Mouse (Mus musculus) embryo, embryonic 10 days (tissue): Measurements from ENCODE around the gene Neurog3.

Source experiments
- DNase-seq: peaks from one replicate; pipeline ENCODE4 v3.0.0-alpha.2; 2015; ENCODE audit warnings: low spot score

The Neurog3 gene

DNA sequence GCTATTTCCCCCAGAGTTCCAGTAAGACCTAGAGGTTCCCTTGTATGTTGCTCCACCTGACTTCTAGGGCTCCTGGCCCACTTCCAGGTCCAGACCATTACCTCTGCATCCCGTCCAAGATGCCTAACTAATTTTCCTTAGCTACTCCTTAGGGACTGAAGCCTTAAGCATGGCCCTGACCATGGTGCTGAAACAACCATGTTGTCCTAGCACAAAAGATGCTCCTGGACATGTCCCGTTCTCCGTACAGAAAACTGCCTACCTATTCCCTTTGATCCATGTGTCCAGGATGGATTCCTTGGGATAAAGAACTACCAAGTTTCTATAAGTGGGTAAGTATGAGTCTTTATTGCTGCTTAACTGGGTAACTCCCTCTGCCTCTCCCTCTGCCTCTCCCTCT, 5.2 kb downstream of the Neurog3 start:
- DNase-seq = peak; percentile 90

DNA sequence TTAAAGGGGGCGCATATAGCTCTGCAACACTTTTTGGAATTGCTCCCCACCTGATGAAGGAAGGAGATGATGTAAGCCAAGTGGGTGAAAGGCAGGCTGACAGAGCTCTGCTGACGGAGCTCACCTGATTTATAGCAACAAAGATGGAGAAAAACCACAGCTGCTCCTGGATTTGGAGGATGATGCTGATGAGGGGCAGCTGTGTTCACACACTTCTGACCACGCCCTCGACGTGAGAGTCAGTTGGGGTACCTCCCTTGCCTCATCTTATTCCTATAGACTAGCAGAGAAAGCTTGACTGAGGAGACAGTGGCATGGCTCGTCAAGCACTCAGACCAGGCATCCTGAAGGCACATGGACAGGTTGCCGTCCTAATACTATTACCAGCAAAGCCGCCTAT, 10.9 kb downstream of the Neurog3 start, which contains the start of gene Fam241b:
Fam241b (minus strand) TSS at position 101 of the 400 bp plus-strand sequence.
- DNase-seq = no peak

DNA sequence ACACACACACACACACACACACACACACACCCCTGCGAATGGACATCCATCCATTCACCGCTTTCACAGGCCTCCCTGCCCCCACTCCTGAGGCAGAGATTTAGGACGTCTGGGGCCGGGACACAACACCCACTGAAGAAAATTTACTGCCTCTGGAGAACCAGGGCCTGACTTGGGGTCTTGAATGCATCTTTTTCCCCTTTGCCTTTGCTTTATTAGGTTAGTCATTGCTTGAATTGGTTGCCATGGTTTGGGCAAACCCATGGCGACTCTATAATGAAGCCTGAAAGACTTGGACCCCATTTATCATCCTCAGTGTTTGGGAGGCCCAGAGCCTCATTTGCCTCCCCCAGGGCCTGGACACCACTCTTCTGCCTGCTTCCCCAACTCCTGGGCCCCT, 13.1 kb downstream of the Neurog3 start:
- peak; percentile 44 for DNase-seq

DNA sequence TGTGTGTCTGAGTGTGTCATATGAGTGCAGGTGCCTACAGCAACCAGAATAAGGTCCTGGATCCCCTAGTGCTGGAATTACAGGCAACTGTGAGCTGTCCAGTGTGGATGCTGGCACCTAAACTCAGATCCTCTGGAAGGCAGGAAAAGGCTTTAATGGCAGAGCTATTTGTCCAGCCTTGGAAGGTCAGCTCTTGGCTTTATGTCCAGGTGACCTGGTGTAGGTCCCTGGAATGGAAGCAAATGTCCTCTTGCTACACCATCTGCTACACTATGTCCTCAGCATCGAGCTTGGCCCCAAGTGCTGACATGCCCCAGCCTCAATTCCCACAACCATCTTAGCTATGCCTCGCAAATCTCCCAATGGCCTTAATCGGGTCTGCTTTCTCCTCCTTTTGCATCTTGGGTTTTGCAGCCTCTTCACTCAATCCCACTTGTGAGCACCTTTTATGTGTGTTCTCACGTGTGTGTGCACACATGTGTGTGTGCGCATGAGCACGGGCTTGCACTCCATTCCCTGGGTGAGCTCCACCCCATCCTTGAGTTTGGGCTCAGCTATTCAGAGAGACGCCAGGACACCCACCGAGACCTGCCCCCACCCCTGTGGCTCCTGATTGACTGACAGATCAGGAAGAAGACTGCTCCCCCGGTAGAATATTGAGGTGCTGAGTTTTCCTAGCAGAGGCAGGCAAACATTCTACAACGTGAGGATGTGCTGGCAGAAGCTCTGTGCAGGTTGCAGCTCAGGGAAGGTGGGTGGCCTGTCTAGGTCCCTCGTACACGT, 14.8 kb downstream of the Neurog3 start:
- DNase-seq = no peak

DNA sequence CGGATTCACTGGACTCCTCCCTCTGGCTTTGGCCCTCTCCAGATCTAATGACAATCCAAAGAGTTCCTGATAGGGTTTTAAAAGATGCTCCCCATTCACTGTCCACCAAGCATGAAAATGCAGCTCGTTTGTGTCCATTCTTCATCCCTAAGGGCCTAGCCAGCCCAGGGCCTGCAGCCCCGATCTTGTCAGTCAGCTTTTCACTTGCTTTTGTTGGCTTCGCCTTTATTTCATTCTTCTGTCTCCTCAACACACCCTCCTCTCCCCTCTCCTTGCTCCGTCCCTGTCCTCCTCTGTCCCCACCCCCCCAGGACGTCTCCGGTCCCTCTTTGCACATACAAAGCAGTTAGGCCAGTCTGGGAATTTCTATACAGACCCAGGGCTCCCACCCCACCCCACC, 17.0 kb downstream of the Neurog3 start:
- peak; percentile 61 for DNase-seq

DNA sequence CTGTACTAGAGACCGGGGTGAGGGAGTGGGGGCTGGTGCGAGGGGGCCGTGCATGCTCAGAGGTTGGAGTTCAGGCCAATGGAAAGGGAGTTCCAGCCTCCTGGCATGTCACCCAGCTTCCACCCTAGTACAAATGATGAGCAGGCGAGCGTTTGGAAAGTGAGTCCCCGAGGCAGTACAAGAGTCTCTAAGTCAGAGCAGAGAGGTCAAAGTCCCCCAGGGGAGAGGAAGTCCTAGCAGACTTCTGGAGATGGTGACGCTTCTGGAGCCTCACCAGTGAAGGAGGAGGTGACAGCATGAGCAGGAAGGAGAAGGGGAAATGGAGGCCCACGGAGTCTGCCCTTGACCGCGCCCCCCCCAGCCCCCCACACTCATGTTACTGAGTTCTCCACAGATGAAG, 29.5 kb downstream of the Neurog3 start:
- no peak for DNase-seq

DNA sequence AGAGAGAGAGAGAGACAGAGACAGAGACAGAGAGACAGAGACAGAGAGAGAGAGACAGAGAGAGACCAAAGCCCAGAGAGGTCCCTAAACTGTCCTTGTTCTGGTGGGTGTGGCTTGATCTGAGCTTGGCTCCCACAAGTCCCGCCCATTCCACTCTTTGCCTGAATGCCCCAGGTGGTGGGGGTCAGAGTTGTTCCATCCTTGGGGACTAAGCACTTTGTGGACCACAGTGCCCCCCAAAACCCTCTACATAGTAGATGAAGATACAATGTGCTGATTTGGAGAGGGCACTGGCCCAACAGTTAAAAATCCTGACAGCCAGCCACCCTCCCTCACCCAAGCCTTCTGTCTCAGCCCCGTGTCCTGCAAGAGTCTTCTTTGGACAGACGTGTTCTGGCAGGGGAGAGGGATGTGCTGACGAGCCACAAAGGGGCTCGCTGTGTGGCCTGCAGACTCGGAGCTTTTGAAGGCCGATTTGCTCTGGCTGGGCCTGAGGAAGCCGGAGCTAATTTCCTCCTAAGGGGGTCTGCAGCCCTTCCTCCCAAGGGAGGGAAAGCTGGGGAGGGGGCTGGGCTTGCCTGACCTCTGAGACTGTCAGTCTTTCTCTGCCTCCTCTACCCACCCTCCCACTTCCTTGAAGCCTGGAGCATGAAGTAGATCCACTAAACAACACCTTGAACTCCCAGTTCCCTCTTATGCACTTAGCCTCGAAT, 40.1 kb downstream of the Neurog3 start:
- DNase-seq = peak; percentile 59

DNA sequence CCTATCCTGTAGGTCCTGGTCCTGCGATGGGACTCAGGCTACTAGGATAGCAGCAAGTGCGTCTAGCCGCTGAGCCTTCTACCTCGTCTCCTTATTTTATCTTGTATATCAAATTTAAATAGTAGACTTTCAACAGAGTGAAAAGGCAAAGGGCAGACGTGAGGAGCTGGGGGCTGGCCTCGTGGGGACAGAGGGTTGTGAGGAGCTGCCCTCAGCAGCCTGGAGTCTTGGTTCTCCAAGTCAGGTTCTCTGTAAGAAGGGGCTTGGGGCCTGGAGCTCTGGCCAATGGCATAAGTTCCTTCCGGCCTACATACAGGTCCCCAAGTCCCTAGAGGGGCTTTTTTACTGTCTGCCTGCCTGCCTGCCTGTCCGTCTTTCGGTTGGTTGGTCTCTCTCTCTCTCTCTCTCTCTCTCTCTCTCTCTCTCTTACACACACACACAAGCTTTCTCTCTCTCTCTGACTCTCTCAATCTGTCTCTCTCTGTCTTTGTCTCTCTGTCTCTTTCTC, 41.1 kb downstream of the Neurog3 start:
- no peak for DNase-seq

DNA sequence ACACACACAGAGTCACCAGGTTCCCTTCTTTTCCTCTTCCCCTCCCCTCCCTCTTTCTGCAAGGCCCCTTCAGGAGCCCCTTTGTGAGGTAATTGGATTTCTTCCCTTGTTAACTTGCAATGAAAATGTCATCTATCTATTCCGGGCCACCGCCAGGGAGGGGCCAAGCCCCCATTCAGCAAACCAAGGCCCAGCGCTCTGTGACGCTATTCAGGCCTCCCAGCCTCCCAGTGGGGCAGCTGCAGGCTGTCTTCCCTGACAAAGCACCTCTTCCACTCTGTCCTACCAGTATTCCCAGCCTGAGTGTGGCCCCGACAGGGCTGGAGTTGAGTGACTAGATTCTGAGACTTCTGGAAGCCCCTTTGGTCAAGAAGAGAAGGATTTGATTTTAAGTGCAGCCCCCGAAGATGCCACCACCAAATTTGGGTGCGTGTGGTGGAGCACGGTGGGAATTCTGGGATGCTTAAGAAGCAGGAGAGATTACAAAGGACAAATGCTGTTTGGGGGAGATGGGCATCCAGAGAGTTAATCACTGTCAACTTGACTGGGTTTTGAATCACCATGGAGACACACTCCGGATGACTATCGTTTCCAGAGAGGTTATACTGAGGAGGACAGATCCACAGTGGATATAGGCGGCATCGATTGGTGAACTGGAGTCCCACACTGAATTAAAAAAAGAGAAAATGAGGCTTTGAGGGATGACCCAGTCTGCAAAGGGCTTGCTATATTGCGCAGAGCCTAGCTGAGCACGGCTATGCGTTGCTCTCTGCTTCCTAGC, 41.8 kb downstream of the Neurog3 start:
- DNase-seq = peak; percentile 71

DNA sequence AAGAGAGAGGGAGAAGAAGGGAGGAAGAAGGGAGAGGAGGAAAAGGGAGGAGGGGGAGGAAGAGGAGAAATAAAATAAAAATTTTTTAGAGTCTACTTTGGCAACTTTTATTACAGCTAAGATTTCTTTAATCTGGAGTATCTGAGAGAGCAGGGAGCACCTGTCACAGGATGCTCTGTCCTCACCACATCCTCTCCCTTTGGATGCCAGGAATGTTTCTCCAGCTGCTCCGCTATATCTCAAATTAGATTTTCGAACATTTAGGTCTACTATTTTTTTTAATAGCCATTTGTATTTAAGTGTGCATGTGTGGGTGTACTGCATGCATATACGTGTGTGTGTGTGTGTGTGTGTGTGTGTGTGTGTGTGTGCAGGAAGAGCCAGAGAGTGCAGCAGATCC, 47.1 kb downstream of the Neurog3 start:
- no peak for DNase-seq

DNA sequence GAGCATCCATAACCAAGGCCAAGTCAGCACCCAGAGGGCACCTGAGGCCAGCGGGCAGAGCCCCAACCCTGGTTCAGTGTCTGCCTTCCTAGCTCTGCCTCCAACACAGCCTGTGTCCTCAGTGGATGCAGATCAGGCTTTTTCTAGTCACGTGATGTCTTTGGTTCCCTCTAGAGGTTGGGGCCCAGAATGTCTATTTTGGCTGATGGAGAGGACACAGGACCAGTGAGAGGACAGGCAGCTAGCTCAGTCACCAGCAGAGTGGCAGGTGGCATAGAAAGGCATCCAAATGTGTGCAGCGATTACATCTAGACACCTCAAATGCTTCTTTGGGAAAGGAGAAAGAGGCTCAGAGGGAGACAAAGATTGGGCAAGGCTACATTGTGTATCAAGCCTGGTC, 48.8 kb downstream of the Neurog3 start:
- peak; percentile 19 for DNase-seq

DNA sequence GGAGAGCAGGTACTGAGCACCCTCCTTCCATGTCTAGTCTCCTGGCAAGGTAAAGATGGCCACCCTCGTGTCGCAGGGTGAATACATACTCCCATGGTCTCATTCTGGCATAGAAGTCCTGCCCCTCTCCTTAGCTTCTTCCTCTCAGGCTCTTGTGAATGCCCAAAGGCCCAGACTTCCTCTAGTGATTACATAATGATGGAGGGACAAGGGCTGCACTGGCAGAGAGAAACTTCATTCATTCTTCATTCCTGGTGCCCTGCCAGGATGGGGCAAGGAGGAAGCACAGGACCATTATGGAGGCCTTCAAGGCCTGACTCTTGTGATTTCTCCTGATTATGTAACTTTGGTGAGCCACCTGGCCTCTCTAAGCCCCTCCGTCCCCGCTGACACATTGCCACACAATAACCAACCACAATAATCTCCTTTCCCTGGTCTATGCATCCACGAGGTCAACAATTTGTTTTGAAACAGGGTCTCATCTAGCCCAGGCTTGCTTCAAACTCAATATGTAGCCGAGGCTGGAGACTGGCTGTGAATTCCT, 49.7 kb downstream of the Neurog3 start:
- DNase-seq = no peak

DNA sequence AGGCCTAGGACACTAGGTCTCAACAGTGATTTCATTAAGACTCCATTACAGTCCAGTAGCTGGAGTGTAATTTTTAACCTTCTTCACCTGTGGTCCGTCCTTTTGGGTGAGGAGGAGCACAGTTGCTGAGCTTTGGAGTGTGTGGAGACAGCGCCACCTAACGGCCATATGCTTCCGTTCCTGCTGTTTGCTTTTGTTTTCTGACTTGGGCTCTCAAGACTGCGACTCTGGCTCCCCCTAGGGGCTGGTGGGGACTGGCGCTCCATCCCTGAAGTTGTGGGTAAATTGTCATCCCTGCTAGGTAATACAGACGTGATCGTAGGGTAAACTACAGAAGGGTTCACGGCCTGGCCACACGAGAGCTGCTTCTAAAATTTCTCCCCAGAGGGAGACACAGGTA, 50.2 kb downstream of the Neurog3 start:
- peak; percentile 99 for DNase-seq
